Mouse (Mus musculus) thymus, adult 2 months (tissue): ENCODE measurements around the gene Rsg1.

Source experiments
- CTCF ChIP-seq: fragments of 200-500 bp; IDR thresholded peaks from 2 replicates; pipeline ENCODE4 v1.5.1; 2012; ENCODE audit warnings: mild to moderate bottlenecking, control low read depth, low read length, moderate library complexity, borderline replicate concordance; ENCODE audit not compliant: control insufficient read depth, poor library complexity, insufficient read depth; ENCODE audit errors: extremely low read depth
- POLR2A ChIP-seq: fragments of 200-500 bp; IDR thresholded peaks from 2 replicates; pipeline ENCODE4 v1.6.1; 2012; ENCODE audit warnings: mild to moderate bottlenecking, low read length, control low read depth, moderate library complexity; ENCODE audit not compliant: control insufficient read depth, poor library complexity, insufficient read depth; ENCODE audit errors: extremely low read depth

- no peak for TF ChIP-seq POLR2A
- TF ChIP-seq CTCF: no peak
These were observed 29.0 kb downstream of the Rsg1 start for GRCm38 (mm10) chr4:141242651-141243241.
